Mouse (Mus musculus): ENCODE results near the gene Sowaha. TPM values are rescaled to one million over a fixed set of nuclear protein-coding genes. Genes with fewer than 3 reads are reported as not detected.

The Sowaha gene
- polyA plus RNA-seq, 1 experiment from 2014 or later = 0.99 TPM

DNA sequence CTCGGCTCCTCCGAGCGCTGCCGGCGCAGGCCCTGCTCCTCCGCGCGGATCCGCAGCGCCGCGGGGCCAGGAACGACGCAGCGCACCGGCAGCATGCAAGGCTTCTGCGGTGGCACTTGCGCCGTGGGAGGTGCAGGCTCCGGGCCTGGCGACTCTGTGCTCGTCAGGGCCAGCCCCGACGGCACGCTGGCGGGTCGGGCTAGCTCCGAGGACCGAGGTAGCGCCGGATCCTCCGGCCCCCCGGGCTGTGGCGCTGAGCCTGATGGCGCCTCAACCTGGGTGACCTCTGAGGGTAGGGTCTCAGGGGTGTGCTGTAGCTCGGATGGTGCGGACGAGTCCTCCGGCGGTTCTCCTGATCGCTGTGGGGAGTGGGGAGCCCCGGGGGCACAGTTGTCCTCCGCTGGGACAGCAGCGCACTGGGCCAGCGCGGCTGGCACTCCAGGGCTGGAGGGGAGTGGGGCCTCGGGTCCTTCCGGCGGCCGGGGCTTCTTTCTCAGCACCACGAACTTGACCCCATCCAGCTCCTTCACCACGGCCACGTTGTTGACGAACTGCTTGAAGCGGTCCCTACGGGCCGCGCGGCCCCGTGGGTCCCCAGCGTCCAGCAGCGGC lies 797 bp downstream of the Sowaha start:
- H3K27me3 ChIP-seq (replicated peaks) = peaks cover 49% of the 10 kb centered on the region
- WGBS = 2% methylated on average over 62 of the region's 62 CpGs
- H3K27ac ChIP-seq = no peak overlapping the region

DNA sequence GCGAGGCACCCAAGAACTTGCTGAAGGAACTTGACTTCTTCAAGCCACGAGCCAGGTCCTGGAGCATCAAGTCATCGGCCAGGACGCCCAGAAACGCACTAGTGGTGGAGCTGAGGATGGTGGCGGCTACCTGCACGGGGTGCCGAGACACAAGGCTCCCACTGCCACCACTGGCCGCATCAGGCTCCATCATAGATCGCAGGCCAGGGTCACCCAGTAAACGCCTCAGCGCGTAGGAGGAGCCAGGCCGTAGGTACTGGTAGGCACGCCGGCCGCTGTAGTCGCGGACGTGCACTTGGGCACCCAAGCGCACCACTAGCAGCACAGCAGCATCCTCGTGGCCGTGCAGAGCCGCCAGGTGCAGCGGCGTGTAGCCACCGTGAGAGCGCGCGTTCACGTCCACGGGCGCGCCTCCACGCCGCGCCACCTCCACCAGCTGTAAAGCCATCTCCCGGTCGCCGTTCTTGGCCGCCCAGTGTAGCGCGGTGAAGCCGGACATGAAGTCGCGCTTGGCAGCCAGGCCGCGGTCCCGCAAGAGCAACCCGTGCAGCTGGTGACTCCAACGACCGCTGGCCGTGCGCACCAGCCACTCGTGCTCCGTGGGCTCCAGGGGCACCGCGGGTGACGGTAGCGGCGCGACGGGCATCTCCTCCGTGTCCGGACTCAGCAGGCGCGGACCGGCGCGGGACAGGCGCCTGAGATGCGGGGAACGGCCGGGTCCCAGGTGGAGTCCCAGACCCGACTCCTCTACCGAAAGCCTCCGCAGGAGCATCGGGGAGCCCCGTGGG lies 1.5 kb downstream of the Sowaha start:
- Histone ChIP-seq H3K27ac (no peak overlapping the region), H3K9ac (peak overlapping the region; percentile 41; the same call in 1 of the 2 replicates), H3K27me3 (replicated peaks) (peaks cover 46% of the 10 kb centered on the region), H3K9me3 (no peaks in the 10 kb centered on the region), H3K4me1 (peaks cover 33% of the 10 kb centered on the region), H3K4me2 (peak overlapping the region; percentile 88), H3K36me3 (replicated peaks) (no peaks in the 10 kb centered on the region), H3K4me3 (peak overlapping the region; percentile 53)
- ATAC-seq (replicated peaks) = peak; percentile 35; the same call in 1 of the 2 replicates
- 7% methylated on average over 76 of the region's 79 CpGs for WGBS

More for the DNA sequence above, 797 bp downstream of the Sowaha start:
- ATAC-seq (replicated peaks) = peak; percentile 17
- Histone ChIP-seq H3K4me3 (peak overlapping the region; percentile 53), H3K9me3 (no peaks in the 10 kb centered on the region), H3K4me1 (peaks cover 33% of the 10 kb centered on the region), H3K4me2 (peak overlapping the region; percentile 88), H3K36me3 (replicated peaks) (no peaks in the 10 kb centered on the region), H3K9ac (peak overlapping the region; percentile 41)

DNA sequence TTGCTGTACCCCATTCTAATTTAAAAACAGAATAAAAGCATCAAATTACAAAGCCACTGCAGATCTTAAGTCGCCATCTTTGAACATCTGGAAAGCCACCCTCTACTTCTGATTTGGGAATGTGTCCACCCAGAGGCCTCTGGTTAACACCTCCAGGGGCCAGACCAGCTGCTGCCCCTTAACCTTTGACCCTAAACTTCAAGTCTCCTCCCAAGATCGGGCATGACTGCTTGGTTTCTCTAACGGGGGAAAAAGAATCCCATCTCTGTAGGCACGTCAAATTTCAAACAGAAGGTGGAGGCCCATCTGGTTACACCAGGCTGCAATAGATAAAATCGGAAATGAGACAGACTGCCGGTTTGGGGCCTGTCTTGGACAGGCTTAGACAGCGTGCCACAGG lies 2.2 kb downstream of the Sowaha start:
- Histone ChIP-seq H3K4me1 (peaks cover 33% of the 10 kb centered on the region), H3K27me3 (replicated peaks) (peaks cover 42% of the 10 kb centered on the region), H3K4me3 (no peak overlapping the region), H3K9me3 (no peaks in the 10 kb centered on the region), H3K36me3 (replicated peaks) (no peaks in the 10 kb centered on the region), H3K4me2 (no peak overlapping the region), H3K27ac (no peak overlapping the region), H3K9ac (no peak overlapping the region)
- no peak for ATAC-seq (replicated peaks)
- 44% methylated on average over 7 of the region's 7 CpGs for WGBS

- Histone ChIP-seq H3K4me3 (peak overlapping the region; percentile 25), H3K27ac (peak overlapping the region; percentile 78), H3K9me3 (no peaks in the 10 kb centered on the region), H3K27me3 (replicated peaks) (peaks cover 35% of the 10 kb centered on the region), H3K4me1 (peaks cover 37% of the 10 kb centered on the region), H3K4me2 (peak overlapping the region; percentile 42), H3K36me3 (replicated peaks) (no peaks in the 10 kb centered on the region), H3K9ac (no peak overlapping the region; the same call in 1 of the 2 replicates)
- no peak for ATAC-seq (replicated peaks)
- WGBS = 7% methylated on average over 8 of the region's 8 CpGs
Measured at GRCm38 (mm10) chr11:53475620-53476019, 4.5 kb downstream of the Sowaha start.

GRCm38 (mm10) chr11:53472709-53473108 lies 7.4 kb downstream of the Sowaha start:
- Histone ChIP-seq H3K4me1 (peaks cover 31% of the 10 kb centered on the region), H3K9ac (no peak overlapping the region), H3K4me3 (no peak overlapping the region), H3K27me3 (replicated peaks) (peaks cover 23% of the 10 kb centered on the region), H3K4me2 (no peak overlapping the region), H3K36me3 (replicated peaks) (no peaks in the 10 kb centered on the region), H3K9me3 (no peaks in the 10 kb centered on the region), H3K27ac (no peak overlapping the region)
- 76% methylated on average over 3 of the region's 3 CpGs for WGBS
- ATAC-seq (replicated peaks) = no peak

GRCm38 (mm10) chr11:53469968-53470695 lies 9.9 kb downstream of the Sowaha start, which contains the start of gene Gm9837:
Gene Gm9837, minus strand, starts transcription at chr11:53470479.
- H3K4me2 ChIP-seq = peak within 1 kb of the TSS; percentile 54
- H3K4me1 ChIP-seq = peaks cover 28% of the 10 kb centered on the region
- peak within 1 kb of the TSS; percentile 61 for H3K27ac ChIP-seq
- WGBS = 1% methylated on average over 29 of the region's 29 CpGs
- H3K27me3 ChIP-seq (replicated peaks) = peaks cover 45% of the 10 kb centered on the region
- H3K9me3 ChIP-seq = no peaks in the 10 kb centered on the region
- ATAC-seq (replicated peaks) = peak; percentile 77
- no peaks in the 10 kb centered on the region for H3K36me3 ChIP-seq (replicated peaks)
- no peak within 1 kb of the TSS; the same call in 1 of the 2 replicates for H3K9ac ChIP-seq
- H3K4me3 ChIP-seq = peak within 1 kb of the TSS; percentile 24

GRCm38 (mm10) chr11:53469294-53469967 lies 10.6 kb downstream of the Sowaha start:
- no peak overlapping the region for H3K9ac ChIP-seq
- no peak for ATAC-seq (replicated peaks)
- H3K4me1 ChIP-seq = peaks cover 28% of the 10 kb centered on the region
- no peak overlapping the region for H3K27ac ChIP-seq
- H3K9me3 ChIP-seq = peaks cover 2% of the 10 kb centered on the region; the same call in 1 of the 2 replicates
- peaks cover 52% of the 10 kb centered on the region for H3K27me3 ChIP-seq (replicated peaks)
- H3K36me3 ChIP-seq (replicated peaks) = no peaks in the 10 kb centered on the region
- peak overlapping the region; percentile 54 for H3K4me2 ChIP-seq
- WGBS = 32% methylated on average over 16 of the region's 16 CpGs
- H3K4me3 ChIP-seq = no peak overlapping the region

DNA sequence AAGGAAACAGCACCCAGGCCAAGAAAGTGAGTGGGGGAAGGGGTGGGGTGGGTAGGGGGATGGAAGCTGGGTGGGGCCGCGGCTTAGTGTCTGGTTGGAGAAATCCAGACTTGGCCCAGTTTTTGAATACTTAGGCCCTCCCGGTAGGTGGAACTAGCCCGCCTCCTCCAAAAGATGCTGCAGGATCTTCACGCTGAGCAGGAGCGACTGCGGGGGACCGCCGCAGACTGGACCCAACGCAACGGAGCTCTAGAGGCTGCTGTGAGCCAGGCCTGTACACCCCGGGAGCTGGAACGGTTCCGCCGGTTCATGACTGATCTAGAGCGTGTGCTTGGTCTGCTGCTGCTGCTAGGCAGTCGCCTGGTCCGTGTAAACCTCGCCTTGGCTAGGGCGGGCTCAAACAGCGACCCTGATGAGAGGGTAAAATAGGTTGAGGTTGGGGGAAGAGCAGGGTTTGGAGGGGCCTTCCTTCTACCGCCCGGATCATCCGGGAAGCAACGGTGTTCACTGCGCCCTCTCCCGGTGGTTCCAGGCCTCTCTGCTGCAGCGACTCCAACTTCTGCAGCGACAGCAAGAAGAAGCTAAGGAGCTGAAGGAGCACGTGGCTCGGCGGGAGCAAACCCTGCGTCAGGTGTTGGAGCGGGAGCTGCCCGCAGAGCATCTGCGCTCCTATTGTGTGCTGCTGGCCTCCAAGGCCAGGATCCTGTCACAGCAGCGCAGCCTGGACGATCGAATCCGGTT lies 13.7 kb downstream of the Sowaha start:
- H3K27me3 ChIP-seq (replicated peaks) = peaks cover 80% of the 10 kb centered on the region
- ATAC-seq (replicated peaks) = peak; percentile 40

GRCm38 (mm10) chr11:53463551-53464424 lies 16.3 kb downstream of the Sowaha start:
- no peak overlapping the region for H3K27ac ChIP-seq
- H3K4me3 ChIP-seq = peak overlapping the region; percentile 38
- WGBS = 5% methylated on average over 55 of the region's 55 CpGs
- peaks cover 82% of the 10 kb centered on the region for H3K27me3 ChIP-seq (replicated peaks)
- H3K4me1 ChIP-seq = peaks cover 19% of the 10 kb centered on the region
- peak overlapping the region; percentile 72 for H3K4me2 ChIP-seq
- H3K9me3 ChIP-seq = peaks cover 3% of the 10 kb centered on the region; the same call in 1 of the 2 replicates
- no peaks in the 10 kb centered on the region for H3K36me3 ChIP-seq (replicated peaks)
- peak overlapping the region; percentile 16; the same call in 1 of the 2 replicates for H3K9ac ChIP-seq
- peak; percentile 40 for ATAC-seq (replicated peaks)

More for the DNA sequence above, 13.7 kb downstream of the Sowaha start:
- peak overlapping the region; percentile 52 for H3K4me2 ChIP-seq
- H3K27ac ChIP-seq = no peak overlapping the region
- no peaks in the 10 kb centered on the region for H3K36me3 ChIP-seq (replicated peaks)
- H3K4me3 ChIP-seq = peak overlapping the region; percentile 30
- H3K9ac ChIP-seq = peak overlapping the region; percentile 24; the same call in 1 of the 2 replicates
- H3K9me3 ChIP-seq = peaks cover 3% of the 10 kb centered on the region; the same call in 1 of the 2 replicates
- 5% methylated on average over 40 of the region's 40 CpGs for WGBS
- H3K4me1 ChIP-seq = peaks cover 39% of the 10 kb centered on the region

DNA sequence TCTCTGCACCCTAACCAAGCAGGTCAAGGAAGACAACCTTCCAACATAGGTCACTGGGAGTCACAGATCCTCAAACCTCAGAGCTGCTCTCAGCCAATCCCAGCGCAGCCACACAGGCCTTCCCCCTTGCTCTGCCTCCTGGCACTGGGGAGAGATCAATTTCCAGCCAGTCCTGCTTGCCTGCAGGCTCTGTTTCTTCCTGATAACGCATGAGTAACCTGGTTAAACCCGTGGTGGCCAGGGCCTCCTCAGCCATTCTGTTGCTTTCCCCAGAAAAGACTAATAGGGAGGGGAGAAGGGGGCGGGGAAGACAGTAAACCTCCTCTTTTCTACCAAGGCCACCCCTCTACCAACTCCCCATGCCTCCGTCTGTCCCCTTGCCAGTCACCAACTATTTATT lies 18.3 kb downstream of the Sowaha start:
- 19% methylated on average over 5 of the region's 5 CpGs for WGBS

More for the DNA sequence above, 18.3 kb downstream of the Sowaha start:
- Histone ChIP-seq H3K27me3 (replicated peaks) (peaks cover 84% of the 10 kb centered on the region), H3K4me2 (no peak overlapping the region), H3K4me3 (no peak overlapping the region), H3K9me3 (peaks cover 3% of the 10 kb centered on the region; the same call in 1 of the 2 replicates), H3K36me3 (replicated peaks) (no peaks in the 10 kb centered on the region), H3K9ac (no peak overlapping the region), H3K4me1 (peaks cover 26% of the 10 kb centered on the region), H3K27ac (no peak overlapping the region)
- ATAC-seq (replicated peaks) = no peak

Data from midbrain, embryonic 15.5 days (tissue).